Mouse (Mus musculus) left cerebral cortex, postnatal 4 days (tissue): Measurements from ENCODE around the gene Gpcpd1. TPM values are rescaled to one million over a fixed set of nuclear protein-coding genes. Genes with fewer than 3 reads are reported as not detected.

Experiments used
- DNase-seq: peaks from one replicate; pipeline ENCODE4 v3.0.0-alpha.2; 2022
- intact Hi-C: fragments of 180-260 bp; cut with DNase I; formaldehyde crosslinking; loops from one replicate; pipeline ENCODE4 v1.15.1; 2025
- total RNA-seq, 2 experiments: library from RNA; stranded (reverse); gene quantifications; 2 replicates each; pipeline ENCODE4 v1.2.3; 2021

Gene Gpcpd1
- total RNA-seq, 2 experiments from 2014 or later, result 75.4 to 80.9 TPM

DNA sequence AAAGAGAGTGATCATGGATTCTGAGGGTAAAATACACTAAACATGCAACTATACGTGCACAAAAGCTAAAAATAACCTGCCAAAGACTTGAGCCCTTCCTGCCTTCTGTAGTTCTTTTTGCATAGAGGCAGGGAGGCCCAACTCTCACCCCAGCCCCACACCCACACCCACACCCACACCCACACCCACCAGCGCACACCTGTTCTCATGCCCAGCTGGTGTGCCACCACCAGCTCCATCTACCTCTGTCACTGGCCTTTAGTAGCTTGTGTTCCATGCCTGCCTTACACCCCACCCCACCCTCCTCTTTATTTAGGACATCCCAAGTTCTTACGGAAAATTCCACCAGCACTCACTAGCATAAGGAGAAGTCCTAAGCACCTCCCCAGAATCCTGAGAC, 89.2 kb downstream of the Gpcpd1 start:
- no peak for DNase-seq
- intact Hi-C loops, result loop anchor here (5.0 kb wide), 1 partner anchor 111 kb away; the partner anchor contains the start of gene Prokr2

DNA sequence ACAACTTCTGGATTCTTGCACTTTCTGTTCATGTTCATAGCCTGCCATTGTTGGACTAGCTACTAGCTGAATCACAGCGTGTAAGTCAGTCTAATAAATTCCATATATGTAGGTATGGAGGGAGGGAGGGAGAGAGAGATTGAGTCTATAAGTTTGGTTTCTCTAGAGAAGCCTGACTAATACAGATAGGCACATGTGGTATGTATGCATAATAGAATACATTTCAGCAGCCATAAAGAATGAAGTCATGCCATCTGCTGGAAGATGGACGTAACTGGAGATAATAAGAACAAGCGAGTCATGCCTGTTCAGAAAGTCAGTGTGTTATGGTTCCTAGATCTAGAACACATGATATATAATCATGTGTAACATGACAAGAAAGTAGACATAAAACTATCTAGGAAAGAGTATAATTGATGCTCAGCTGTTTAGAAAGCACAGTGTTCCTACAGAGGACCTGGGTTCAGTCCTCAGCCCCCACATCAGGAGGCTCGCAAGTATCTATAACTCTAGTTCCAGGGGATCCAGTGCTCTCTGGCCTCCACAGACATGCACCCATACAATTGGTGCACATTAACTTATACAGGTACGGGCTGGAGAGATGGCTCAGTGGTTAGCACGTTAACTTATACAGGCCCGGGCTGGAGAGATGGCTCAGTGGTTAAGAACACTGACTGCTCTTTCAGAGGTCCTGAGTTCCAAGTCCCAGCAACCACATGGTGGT, 90.0 kb downstream of the Gpcpd1 start:
- no peak for DNase-seq
- intact Hi-C loops, result loop anchor here (5.0 kb wide), 1 partner anchor 110 kb away; the partner anchor contains the start of gene Prokr2

DNA sequence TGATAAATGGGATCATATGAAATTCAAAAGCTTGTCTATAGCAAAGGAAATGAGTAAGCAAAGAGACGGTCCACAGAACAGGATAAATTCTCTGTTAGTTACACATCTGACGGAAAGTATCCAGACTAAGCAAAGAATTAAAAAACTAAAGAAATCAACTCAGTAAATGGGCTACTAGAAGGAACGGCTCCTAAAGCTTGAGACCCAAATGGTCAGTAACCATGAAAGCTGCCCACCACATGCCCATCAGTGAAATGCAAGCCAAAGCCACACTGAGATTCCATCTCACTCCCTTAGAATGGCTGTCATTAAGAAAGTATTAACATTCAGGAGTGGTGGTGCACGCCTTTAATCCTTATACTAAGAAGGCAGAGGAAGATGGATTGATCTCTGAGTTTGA, 94.3 kb downstream of the Gpcpd1 start:
- intact Hi-C loops, result no loop called here
- no peak for DNase-seq

GRCm38 (mm10) chr2:132485454-132485853, 102.1 kb downstream of the Gpcpd1 start:
- intact Hi-C loops, result loop anchor here (2.0 kb wide), 1 partner anchor 169 kb away; no protein-coding TSS in a partner anchor
- DNase-seq, result peak; percentile 68

DNA sequence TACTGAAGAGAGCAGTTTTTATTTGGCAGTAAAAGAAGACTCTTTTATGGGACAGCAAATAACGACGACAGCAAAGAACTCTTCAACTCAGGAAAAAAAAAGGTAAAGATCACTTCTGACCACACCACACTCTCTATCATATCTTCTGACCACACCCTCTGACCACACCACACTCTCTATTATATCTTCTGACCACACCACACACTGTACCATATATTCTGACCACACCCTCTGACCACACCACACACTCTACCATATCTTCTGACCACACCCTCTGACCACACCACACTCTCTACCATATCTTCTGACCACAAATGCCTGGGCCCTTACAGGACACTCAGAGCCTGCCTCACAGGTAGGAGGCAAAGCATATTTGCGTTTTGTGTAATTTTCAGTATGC, 106.0 kb downstream of the Gpcpd1 start:
- intact Hi-C loops, result no loop called here
- DNase-seq, result no peak

Other genes starting within 250 kb of the Gpcpd1 start
- 10 to 100 TPM; 15.3 to 20.3 TPM for gene Prokr2, start 202.3 kb downstream of the Gpcpd1 start, total RNA-seq
- 1 to 10 TPM; 8.1 to 9.8 TPM for gene Shld1, start 99.2 kb upstream of the Gpcpd1 start, total RNA-seq
- 10 to 100 TPM; 91.1 to 91.7 TPM for gene Chgb, start 193.5 kb upstream of the Gpcpd1 start, total RNA-seq
- gene Trmt6, start 228.3 kb upstream of the Gpcpd1 start, total RNA-seq, result 10 to 100 TPM; 23.9 to 26.3 TPM
- 1 to 10 TPM; 3.4 to 5.6 TPM for gene Mcm8, start 228.4 kb upstream of the Gpcpd1 start, total RNA-seq